Mouse (Mus musculus): ENCODE results near the gene Kcnk10.

GRCm38 (mm10) chr12:98562341-98562977, 15.7 kb downstream of the Kcnk10 start:
- TF ChIP-seq EP300 (optimal IDR thresholded peaks at IDR 0.05) (no peak), CTCF (IDR thresholded peaks at IDR 0.05; ENCODE audit: low read depth) (no peak)

Measured in stomach, postnatal 0 days (tissue).